Mouse (Mus musculus) gastrocnemius, postnatal 36 days (tissue): ENCODE data around the gene Chl1. TPM values are rescaled to one million over a fixed set of nuclear protein-coding genes. Genes with fewer than 3 reads are reported as not detected.

ENCODE experiments used
- DNase-seq, 2 experiments: peaks; one replicate each; pipeline ENCODE4 v3.0.0; 2022
- intact Hi-C: fragments of 180-260 bp; cut with DNase I; formaldehyde crosslinking; loops from one replicate; pipeline ENCODE4 v1.15.1; 2025
- total RNA-seq, 2 experiments: library from RNA; stranded (reverse); gene quantifications; 2 replicates each; pipeline ENCODE4 v1.2.3; 2021

Gene Chl1
- total RNA-seq, 2 experiments from 2014 or later, result 0.30 to 0.51 TPM

- intact Hi-C loops, result no loop called here
- DNase-seq, result no peak
Observed at GRCm38 (mm10) chr6:103656778-103657177, 146.4 kb downstream of the Chl1 start.

DNA sequence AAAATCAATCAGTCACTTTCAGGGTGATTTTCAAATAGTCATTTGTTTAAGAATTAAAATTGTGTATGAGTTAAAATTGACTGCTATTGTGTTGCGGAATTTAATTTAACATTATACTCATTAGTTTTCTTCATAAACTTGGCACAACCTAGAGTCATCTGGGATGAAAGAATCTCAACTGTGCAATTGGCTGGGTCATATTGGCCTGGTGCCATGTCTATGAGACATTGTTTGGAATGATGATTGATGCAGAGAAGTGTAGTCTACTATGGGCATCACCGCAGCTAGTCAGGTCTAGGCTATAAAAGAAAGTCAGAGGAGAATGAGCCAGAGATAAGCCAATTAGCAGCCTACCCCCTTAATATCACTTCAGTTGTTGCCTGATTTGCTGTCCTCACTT is 148.8 kb downstream of the Chl1 start:
- intact Hi-C loops, result no loop called here
- no peak for DNase-seq

- DNase-seq, result no peak
- intact Hi-C loops, result no loop called here
Observed at GRCm38 (mm10) chr6:103665206-103665605, 154.8 kb downstream of the Chl1 start.

- intact Hi-C loops, result no loop called here
- no peak for DNase-seq
Observed at GRCm38 (mm10) chr6:103665677-103666316, 155.4 kb downstream of the Chl1 start.

- intact Hi-C loops, result no loop called here
- DNase-seq, result no peak
Observed at GRCm38 (mm10) chr6:103673111-103673510, 162.7 kb downstream of the Chl1 start.

GRCm38 (mm10) chr6:103674332-103674731 is 163.9 kb downstream of the Chl1 start:
- intact Hi-C loops, result no loop called here
- peak; percentile 6 to 16 for DNase-seq

DNA sequence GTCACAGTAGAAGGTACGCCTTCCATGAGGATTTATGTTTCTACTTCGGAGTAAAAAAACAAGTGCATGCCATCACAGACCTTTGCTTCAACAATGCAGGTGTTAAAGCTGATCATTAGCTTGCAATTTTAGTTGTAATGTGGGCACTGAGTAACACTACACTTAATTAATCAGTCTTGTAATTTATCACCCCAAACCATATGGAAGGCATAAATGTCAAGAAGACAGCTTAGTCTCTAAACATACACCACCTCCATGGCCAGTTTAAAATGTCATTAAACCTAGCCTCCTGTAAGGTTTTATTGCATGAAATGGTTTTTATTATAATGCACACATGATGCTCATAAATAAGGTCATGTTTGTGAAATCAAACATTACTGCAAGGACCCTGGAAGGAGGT is 164.8 kb downstream of the Chl1 start:
- no peak for DNase-seq
- intact Hi-C loops, result no loop called here

GRCm38 (mm10) chr6:103676664-103677063 is 166.3 kb downstream of the Chl1 start:
- intact Hi-C loops, result no loop called here

GRCm38 (mm10) chr6:103677072-103677471 is 166.7 kb downstream of the Chl1 start:
- intact Hi-C loops, result no loop called here

More at GRCm38 (mm10) chr6:103676664-103677063, 166.3 kb downstream of the Chl1 start:
- no peak for DNase-seq

GRCm38 (mm10) chr6:103682854-103683574 is 172.6 kb downstream of the Chl1 start:
- peak in 1 of 2 experiments; percentile 6 for DNase-seq

More at GRCm38 (mm10) chr6:103677072-103677471, 166.7 kb downstream of the Chl1 start:
- no peak for DNase-seq

GRCm38 (mm10) chr6:103692511-103692910 is 182.1 kb downstream of the Chl1 start:
- intact Hi-C loops, result no loop called here
- no peak for DNase-seq

More at GRCm38 (mm10) chr6:103682854-103683574, 172.6 kb downstream of the Chl1 start:
- intact Hi-C loops, result loop anchor here (5.0 kb wide), 1 partner anchor 376 kb away; no protein-coding TSS in a partner anchor

- DNase-seq, result no peak
- intact Hi-C loops, result no loop called here
Observed at GRCm38 (mm10) chr6:103697349-103698028, 187.1 kb downstream of the Chl1 start.

DNA sequence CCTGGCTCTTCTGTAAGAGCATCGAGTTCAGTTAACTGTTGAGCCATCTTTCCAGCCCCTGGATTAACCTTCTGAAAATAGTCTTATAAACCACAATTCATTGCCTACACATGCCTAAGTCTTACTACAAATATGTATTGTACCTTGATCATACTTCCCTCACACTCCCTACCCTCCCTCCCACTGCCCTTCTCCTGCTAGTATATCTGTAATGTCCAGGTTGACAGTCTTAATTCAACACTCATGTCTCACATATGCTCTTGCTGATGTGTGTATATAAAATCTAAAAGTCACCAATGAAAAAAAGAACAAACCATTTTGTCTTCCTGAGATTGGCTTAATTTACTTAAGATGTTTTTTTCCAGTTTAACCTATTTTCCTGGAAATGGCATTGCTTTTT is 189.1 kb downstream of the Chl1 start:
- no peak for DNase-seq
- intact Hi-C loops, result no loop called here

DNA sequence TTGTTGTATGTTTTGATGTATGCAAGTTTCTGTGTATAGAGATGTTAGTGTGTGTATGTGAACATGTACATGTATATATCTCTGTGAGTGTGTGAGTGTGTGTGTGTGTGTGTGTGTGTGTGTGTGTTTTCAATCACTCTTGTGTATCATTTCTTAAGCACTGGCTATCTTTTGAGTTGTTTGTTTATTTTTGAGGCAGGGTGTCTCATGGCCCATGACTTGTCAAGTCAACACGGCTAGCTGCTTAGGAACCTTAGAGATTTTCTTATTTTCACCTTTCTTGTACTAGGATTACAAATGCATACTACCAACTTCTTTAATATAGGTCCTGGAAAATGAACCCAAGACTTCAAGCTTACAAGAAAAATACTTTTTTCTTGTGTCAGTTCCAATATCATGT is 189.5 kb downstream of the Chl1 start:
- no peak for DNase-seq
- intact Hi-C loops, result no loop called here

DNA sequence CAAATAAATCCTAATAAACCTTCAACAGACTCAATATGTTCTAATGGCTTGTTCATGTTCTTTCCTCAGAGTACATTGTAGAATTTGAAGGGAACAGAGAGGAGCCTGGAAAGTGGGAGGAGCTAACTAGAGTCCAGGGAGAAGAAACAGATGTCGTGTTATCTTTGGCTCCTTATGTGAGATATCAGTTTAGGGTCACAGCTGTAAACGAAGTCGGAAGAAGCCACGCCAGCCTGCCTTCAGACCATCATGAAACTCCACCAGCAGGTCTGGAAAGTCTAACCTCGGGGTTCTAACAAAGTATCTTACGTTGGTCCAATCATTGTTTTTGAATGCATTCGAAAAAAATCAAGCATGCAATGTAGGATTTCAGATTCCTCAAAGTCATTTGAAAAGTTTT is 189.9 kb downstream of the Chl1 start:
- DNase-seq, result no peak
- intact Hi-C loops, result no loop called here

DNA sequence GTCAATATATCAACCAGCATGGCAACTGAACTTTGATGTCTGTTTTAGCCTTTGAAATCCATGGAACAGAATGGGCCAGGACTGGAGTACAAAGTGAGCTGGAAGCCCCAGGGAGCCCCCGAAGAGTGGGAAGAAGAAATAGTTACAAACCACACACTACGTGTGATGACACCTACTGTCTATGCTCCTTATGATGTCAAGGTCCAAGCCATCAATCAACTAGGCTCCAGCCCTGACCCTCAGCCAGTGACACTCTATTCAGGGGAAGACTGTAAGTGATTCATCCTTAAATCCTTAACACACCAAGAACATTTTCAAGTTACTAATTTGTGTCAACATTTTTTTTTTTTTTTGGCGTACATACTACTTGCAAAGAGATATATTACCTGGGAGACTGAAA is 196.0 kb downstream of the Chl1 start:
- intact Hi-C loops, result no loop called here
- DNase-seq, result no peak

DNA sequence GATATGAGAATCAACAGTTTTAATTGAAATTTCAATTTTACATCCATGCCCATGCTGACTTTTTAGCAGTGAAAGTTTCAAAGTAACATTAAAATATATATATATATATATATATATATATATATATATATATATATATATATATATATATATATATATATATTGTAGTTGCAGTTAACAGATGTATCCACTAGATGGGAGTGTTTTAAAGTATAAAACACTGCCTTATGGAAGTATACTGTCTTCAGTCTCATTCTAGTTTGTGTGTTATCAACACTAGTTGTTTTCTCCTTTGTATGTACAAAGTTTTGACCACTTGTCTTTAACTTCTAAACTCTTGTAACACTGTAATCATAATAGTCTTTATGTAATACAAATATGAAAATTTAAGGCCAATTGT is 228.9 kb downstream of the Chl1 start:
- intact Hi-C loops, result no loop called here
- DNase-seq, result no peak

DNA sequence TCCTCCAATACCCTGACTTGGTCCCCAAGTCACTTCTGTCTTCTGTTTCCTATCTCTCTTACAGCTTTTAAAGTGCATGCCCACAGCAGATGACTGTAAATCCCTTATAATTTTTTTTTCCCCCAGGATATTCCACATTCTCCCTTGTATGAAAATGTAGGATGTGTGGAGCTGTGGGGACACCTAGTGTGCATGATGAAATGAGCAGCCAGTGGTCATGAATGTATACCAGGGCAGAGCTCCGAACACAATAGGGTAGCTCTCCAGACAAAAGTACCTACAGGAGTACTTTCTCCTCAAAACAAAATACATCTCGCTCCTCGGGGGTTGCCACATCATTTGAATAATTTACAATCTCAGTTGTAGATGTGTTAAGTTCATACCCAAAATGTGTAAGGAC is 232.4 kb downstream of the Chl1 start:
- no peak for DNase-seq
- intact Hi-C loops, result no loop called here

DNA sequence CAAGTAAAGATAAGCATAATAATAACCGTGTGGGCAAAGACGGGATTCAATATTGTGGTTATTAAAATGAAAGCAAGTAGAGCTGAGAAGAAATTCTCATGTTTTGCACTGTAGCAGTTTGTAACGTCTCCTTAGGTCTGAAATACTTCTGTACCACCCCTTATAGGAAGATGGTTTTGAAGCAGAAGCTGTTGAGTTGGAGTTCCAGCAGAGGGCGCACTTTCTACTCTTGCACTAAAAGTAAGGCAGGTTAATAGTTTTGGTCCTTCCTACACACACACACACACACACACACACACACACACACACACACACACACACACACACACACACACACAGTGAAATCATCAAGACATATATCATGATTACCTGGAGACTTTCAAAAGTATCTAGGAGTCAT is 235.7 kb downstream of the Chl1 start:
- DNase-seq, result no peak
- intact Hi-C loops, result no loop called here

DNA sequence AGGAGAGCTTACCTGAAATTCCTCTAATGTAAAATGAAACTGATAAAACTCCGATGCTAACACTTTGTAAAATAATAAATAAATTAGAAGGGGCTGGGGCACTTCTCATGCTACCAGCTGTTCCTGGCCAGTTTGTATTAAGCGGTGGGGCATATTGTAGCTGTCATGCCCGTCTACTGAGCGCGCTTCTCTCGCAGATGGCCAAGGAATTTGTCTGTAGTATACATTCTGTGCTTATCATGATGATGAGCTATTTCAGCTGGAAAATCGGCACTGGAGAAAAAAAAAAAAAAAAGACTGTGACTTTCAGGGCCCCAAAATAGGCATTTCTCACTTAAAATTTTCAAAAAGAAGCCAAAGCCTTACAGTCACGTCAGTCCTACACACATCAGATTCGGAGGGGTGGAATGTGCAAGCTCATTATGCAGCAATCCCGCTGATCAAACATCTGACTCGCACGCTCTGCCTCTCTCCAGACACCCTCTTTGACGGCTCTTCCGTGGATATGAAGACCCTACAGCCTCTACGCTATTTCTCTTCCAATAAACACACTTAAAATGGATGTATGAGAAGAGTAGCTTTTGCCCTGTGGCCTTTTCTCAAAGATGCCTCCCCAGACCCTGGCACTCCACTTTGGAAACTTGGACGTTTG is 238.9 kb downstream of the Chl1 start:
- DNase-seq, result no peak
- intact Hi-C loops, result no loop called here

- no peak for DNase-seq
- intact Hi-C loops, result no loop called here
Observed at GRCm38 (mm10) chr6:103753891-103754290, 243.5 kb downstream of the Chl1 start.
